Mouse (Mus musculus) left cerebral cortex, adult 2 months (tissue): Measurements from ENCODE around the gene Nfkbiz. TPM values are rescaled to one million over a fixed set of nuclear protein-coding genes. Genes with fewer than 3 reads are reported as not detected.

Source experiments
- DNase-seq, 2 experiments: peaks; one replicate each; pipeline ENCODE4 v3.0.0; 2021 to 2022; ENCODE audit warnings: low spot score in 2 of 2, mixed read lengths in 1 of 2; ENCODE audit errors: extremely low spot score in 1 of 2
- H3K27ac ChIP-seq: fragments of 200-600 bp; 2 replicates; pipeline ENCODE4 v1.8.1; 2022
- H3K4me3 ChIP-seq: fragments of 200-600 bp; 2 replicates; pipeline ENCODE4 v1.8.1; 2022
- CTCF ChIP-seq: fragments of 200-600 bp; IDR thresholded peaks from 2 replicates; pipeline ENCODE4 v1.8.1; 2022; ENCODE audit warnings: antibody characterized with exemption, mild to moderate bottlenecking, moderate library complexity
- intact Hi-C: fragments of 180-260 bp; cut with DNase I; formaldehyde crosslinking; loops from one replicate; pipeline ENCODE4 v1.15.1; 2025
- total RNA-seq, 2 experiments: library from RNA; stranded (reverse); gene quantifications; 2 replicates each; pipeline ENCODE4 v1.2.3; 2021

Gene Nfkbiz
- total RNA-seq, 2 experiments from 2014 or later = 4.8 to 5.3 TPM

- intact Hi-C loops = no loop called here
- no peak for TF ChIP-seq CTCF
- no peak overlapping the region for H3K4me3 ChIP-seq
- DNase-seq = no peak
- no peak overlapping the region for H3K27ac ChIP-seq
These were observed 22.3 kb downstream of the Nfkbiz start for GRCm38 (mm10) chr16:55816202-55816941.

- Histone ChIP-seq H3K4me3 (no peak overlapping the region), H3K27ac (no peak overlapping the region)
- no peak for DNase-seq
- intact Hi-C loops = no loop called here
- TF ChIP-seq CTCF = no peak
These were observed 23.2 kb downstream of the Nfkbiz start for GRCm38 (mm10) chr16:55815466-55815865.

- intact Hi-C loops = no loop called here
- H3K4me3 ChIP-seq = no peak overlapping the region
- no peak for TF ChIP-seq CTCF
- no peak for DNase-seq
- no peak overlapping the region for H3K27ac ChIP-seq
These were observed 24.0 kb downstream of the Nfkbiz start for GRCm38 (mm10) chr16:55814686-55815085.

GRCm38 (mm10) chr16:55813916-55814315, 24.8 kb downstream of the Nfkbiz start:
- DNase-seq = no peak
- Histone ChIP-seq H3K4me3 (no peak overlapping the region), H3K27ac (no peak overlapping the region)
- intact Hi-C loops = no loop called here
- no peak for TF ChIP-seq CTCF

- intact Hi-C loops = no loop called here
- Histone ChIP-seq H3K4me3 (no peak overlapping the region), H3K27ac (no peak overlapping the region)
- no peak for TF ChIP-seq CTCF
- no peak for DNase-seq
These were observed 26.9 kb downstream of the Nfkbiz start for GRCm38 (mm10) chr16:55811792-55812191.

GRCm38 (mm10) chr16:55809779-55810514, 28.8 kb downstream of the Nfkbiz start:
- H3K4me3 ChIP-seq = no peak overlapping the region
- TF ChIP-seq CTCF = no peak
- intact Hi-C loops = no loop called here
- DNase-seq = no peak
- no peak overlapping the region for H3K27ac ChIP-seq

- intact Hi-C loops = no loop called here
- H3K27ac ChIP-seq = no peak overlapping the region
- DNase-seq = no peak
- H3K4me3 ChIP-seq = no peak overlapping the region
- no peak for TF ChIP-seq CTCF
These were observed 29.4 kb downstream of the Nfkbiz start for GRCm38 (mm10) chr16:55809345-55809744.

GRCm38 (mm10) chr16:55807505-55807932, 31.2 kb downstream of the Nfkbiz start:
- no peak for DNase-seq
- TF ChIP-seq CTCF = no peak
- Histone ChIP-seq H3K4me3 (no peak overlapping the region), H3K27ac (no peak overlapping the region)
- intact Hi-C loops = no loop called here

GRCm38 (mm10) chr16:55804799-55805198, 33.9 kb downstream of the Nfkbiz start:
- H3K27ac ChIP-seq = no peak overlapping the region
- no peak for DNase-seq
- no peak for TF ChIP-seq CTCF
- intact Hi-C loops = no loop called here
- no peak overlapping the region for H3K4me3 ChIP-seq

GRCm38 (mm10) chr16:55801629-55802028, 37.1 kb downstream of the Nfkbiz start:
- no peak overlapping the region for H3K27ac ChIP-seq
- DNase-seq = no peak
- H3K4me3 ChIP-seq = no peak overlapping the region
- intact Hi-C loops = no loop called here
- TF ChIP-seq CTCF = no peak

- DNase-seq = no peak
- H3K27ac ChIP-seq = no peak overlapping the region
- intact Hi-C loops = no loop called here
- H3K4me3 ChIP-seq = no peak overlapping the region
- TF ChIP-seq CTCF = no peak
These were observed 39.9 kb downstream of the Nfkbiz start for GRCm38 (mm10) chr16:55798845-55799244.

- no peak for DNase-seq
- Histone ChIP-seq H3K4me3 (no peak overlapping the region), H3K27ac (no peak overlapping the region)
- intact Hi-C loops = no loop called here
- TF ChIP-seq CTCF = no peak
These were observed 48.4 kb downstream of the Nfkbiz start for GRCm38 (mm10) chr16:55790326-55790725.
